Mouse (Mus musculus) heart, adult 2 months (tissue): ENCODE data around the gene Gng4.

Source experiments
- EP300 ChIP-seq: fragments of 200-500 bp; IDR thresholded peaks from 2 replicates; pipeline ENCODE4 v1.6.1; 2011; ENCODE audit warnings: low read depth, low read length, control low read depth; ENCODE audit not compliant: insufficient read depth
- POLR2A ChIP-seq: fragments of 200-500 bp; IDR thresholded peaks from 2 replicates; pipeline ENCODE4 v1.6.1; 2011; ENCODE audit warnings: mild to moderate bottlenecking, low read depth, low read length, control low read depth; ENCODE audit not compliant: insufficient read depth

DNA sequence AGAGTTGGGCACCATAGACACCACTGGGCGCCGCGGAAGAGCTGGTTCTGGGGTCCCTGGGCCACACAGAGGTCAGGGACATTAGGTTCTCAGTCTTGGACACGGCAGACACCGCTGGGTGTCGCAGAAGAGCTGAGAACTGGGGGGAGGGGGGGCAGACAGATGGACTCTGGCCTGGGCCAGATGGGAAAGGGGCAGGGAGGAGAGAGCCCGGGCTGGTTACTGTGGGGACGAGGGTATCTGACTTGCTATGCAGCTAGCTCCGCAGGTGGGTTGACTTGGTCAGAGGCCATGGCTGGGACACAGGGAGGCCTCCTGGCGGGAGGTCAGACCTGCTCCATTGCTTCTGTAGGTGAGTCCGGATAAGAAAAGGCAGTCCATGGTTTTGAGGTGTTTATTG is 78.5 kb downstream of the Gng4 start:
- TF ChIP-seq EP300 (no peak), POLR2A (no peak)
